Mouse (Mus musculus) large intestine, adult 2 months (tissue): ENCODE data around the gene Fermt3. TPM values are rescaled to one million over a fixed set of nuclear protein-coding genes. Genes with fewer than 3 reads are reported as not detected.
"Not testable (repeated sequence)": the region's sequence is repeated elsewhere in the genome, so short reads cannot be mapped to it uniquely, and the experiment has no call there.

ENCODE experiments used
- DNase-seq: peaks from one replicate; pipeline ENCODE4 v3.0.0-alpha.2; 2012; ENCODE audit warnings: low read depth, low spot score
- WGBS: fragments of 180-500 bp; shearing (Covaris S2); methylation state at CpG from one replicate; pipeline ENCODE4 v1.1.7; 2018; 5-methylcytosine and 5-hydroxymethylcytosine counted together
- polyA plus RNA-seq: library from polyadenylated mRNA; depleted of rRNA; stranded (reverse); fragments of >200 nt; gene quantifications from 2 replicates; pipeline ENCODE4 v1.2.3, GENCODE M21; 2012; rRNA removed

The Fermt3 gene
- polyA plus RNA-seq: 17.3 and 20.1 TPM in 2 replicates

- DNase-seq: no peak
These were observed at the start of gene Fermt3 for GRCm38 (mm10) chr19:7019191-7019590. Fermt3 (minus strand) TSS chr19:7019469.

GRCm38 (mm10) chr19:7068136-7068535 is 48.9 kb upstream of the Fermt3 start:
- WGBS: 8% methylated on average over 14 of the region's 14 CpGs
- no peak for DNase-seq

More at GRCm38 (mm10) chr19:7019191-7019590, at the start of gene Fermt3:
- 70% methylated on average over 5 of the region's 5 CpGs for WGBS

GRCm38 (mm10) chr19:7067344-7068050 is 48.2 kb upstream of the Fermt3 start:
- no peak for DNase-seq
- WGBS: 73% methylated on average over 20 of the region's 20 CpGs

GRCm38 (mm10) chr19:7066828-7067342 is 47.6 kb upstream of the Fermt3 start:
- WGBS: 31% methylated on average over 8 of the region's 8 CpGs
- no peak for DNase-seq

GRCm38 (mm10) chr19:7066034-7066827 is 47.0 kb upstream of the Fermt3 start:
- no peak for DNase-seq
- 37% methylated on average over 15 of the region's 15 CpGs for WGBS

- 4% methylated on average over 3 of the region's 3 CpGs for WGBS
- DNase-seq: no peak
These were observed 45.3 kb upstream of the Fermt3 start for GRCm38 (mm10) chr19:7064571-7064970.

- DNase-seq: no peak
- WGBS: 86% methylated on average over 8 of the region's 8 CpGs
These were observed 43.6 kb upstream of the Fermt3 start for GRCm38 (mm10) chr19:7062916-7063315.

- 89% methylated on average over 5 of the region's 5 CpGs for WGBS
- no peak for DNase-seq
These were observed 42.8 kb upstream of the Fermt3 start for GRCm38 (mm10) chr19:7062110-7062509.

GRCm38 (mm10) chr19:7058541-7058940 is 39.3 kb upstream of the Fermt3 start:
- 74% methylated on average over 6 of the region's 6 CpGs for WGBS
- no peak for DNase-seq

- WGBS: 1% methylated on average over 15 of the region's 15 CpGs
- peak; percentile 93 for DNase-seq
These were observed 38.5 kb upstream of the Fermt3 start for GRCm38 (mm10) chr19:7057722-7058207.

- WGBS: 2% methylated on average over 16 of the region's 16 CpGs
- no peak for DNase-seq
These were observed 38.0 kb upstream of the Fermt3 start for GRCm38 (mm10) chr19:7057126-7057721.

GRCm38 (mm10) chr19:7056248-7057087 is 37.2 kb upstream of the Fermt3 start, which contains the start of gene Macrod1:
Macrod1 (plus strand) TSS chr19:7056810.
- under 1% methylated on average over 72 of the region's 72 CpGs for WGBS
- peak; percentile 67 for DNase-seq

- DNase-seq: no peak
- 43% methylated on average over 3 of the region's 3 CpGs for WGBS
These were observed 35.9 kb upstream of the Fermt3 start for GRCm38 (mm10) chr19:7055173-7055572.

GRCm38 (mm10) chr19:7054772-7055171 is 35.5 kb upstream of the Fermt3 start:
- 63% methylated on average over 10 of the region's 10 CpGs for WGBS
- no peak for DNase-seq

- 93% methylated on average over 4 of the region's 4 CpGs for WGBS
- not testable (repeated sequence) for DNase-seq
These were observed 34.1 kb upstream of the Fermt3 start for GRCm38 (mm10) chr19:7053382-7053781.

- no peak for DNase-seq
- WGBS: 59% methylated on average over 4 of the region's 4 CpGs
These were observed 25.4 kb upstream of the Fermt3 start for GRCm38 (mm10) chr19:7044706-7045105.

- 58% methylated on average over 4 of the region's 4 CpGs for WGBS
- DNase-seq: no peak
These were observed 25.0 kb upstream of the Fermt3 start for GRCm38 (mm10) chr19:7044279-7044678.

GRCm38 (mm10) chr19:7041171-7041570 is 21.9 kb upstream of the Fermt3 start:
- 91% methylated on average over 2 of the region's 2 CpGs for WGBS
- DNase-seq: no peak

- WGBS: 20% methylated on average over 13 of the region's 13 CpGs
- DNase-seq: no peak
These were observed 21.4 kb upstream of the Fermt3 start for GRCm38 (mm10) chr19:7040637-7041130.
